Mouse (Mus musculus) heart, postnatal 0 days (tissue): Measurements from ENCODE around the gene Gpr180.
"Not testable (repeated sequence)": the region's sequence is repeated elsewhere in the genome, so short reads cannot be mapped to it uniquely, and the experiment has no call there.

Experiments
- CTCF ChIP-seq: IDR thresholded peaks from 2 replicates; pipeline ENCODE4 v1.5.1; 2016; ENCODE audit warnings: antibody characterized with exemption, control low read depth, low read depth
- EP300 ChIP-seq: IDR thresholded peaks from 2 replicates; pipeline ENCODE4 v1.6.1; 2016; ENCODE audit warnings: antibody characterized with exemption, low read depth

GRCm38 (mm10) chr14:118107479-118107878 is 29.5 kb upstream of the Gpr180 start:
- not testable (repeated sequence) for TF ChIP-seq CTCF, EP300
